Mouse (Mus musculus) retina, embryonic 14.5 days (tissue): ENCODE results near the gene Fank1.
A peak's percentile ranks its signal among the peaks of the same experiment; 100 is the strongest.
"Not testable (repeated sequence)": the region's sequence is repeated elsewhere in the genome, so short reads cannot be mapped to it uniquely, and the experiment has no call there.

ENCODE experiments used
- DNase-seq: peaks from one replicate; pipeline ENCODE4 v3.0.0-alpha.2; 2015; ENCODE audit warnings: low spot score

Gene Fank1

GRCm38 (mm10) chr7:133828514-133828913 lies 51.9 kb downstream of the Fank1 start:
- no peak for DNase-seq

- DNase-seq: no peak
Observed at GRCm38 (mm10) chr7:133829579-133829978, 52.9 kb downstream of the Fank1 start.

- DNase-seq: no peak
Observed at GRCm38 (mm10) chr7:133839546-133839945, 62.9 kb downstream of the Fank1 start.

GRCm38 (mm10) chr7:133842079-133842478 lies 65.4 kb downstream of the Fank1 start:
- DNase-seq: no peak

GRCm38 (mm10) chr7:133847175-133847574 lies 70.5 kb downstream of the Fank1 start:
- DNase-seq: no peak

- no peak for DNase-seq
Observed at GRCm38 (mm10) chr7:133848180-133848579, 71.5 kb downstream of the Fank1 start.

- no peak for DNase-seq
Observed at GRCm38 (mm10) chr7:133850735-133851134, 74.1 kb downstream of the Fank1 start.

GRCm38 (mm10) chr7:133856278-133856677 lies 79.6 kb downstream of the Fank1 start:
- peak; percentile 95 for DNase-seq

GRCm38 (mm10) chr7:133858506-133858905 lies 81.8 kb downstream of the Fank1 start:
- no peak for DNase-seq

- DNase-seq: no peak
Observed at GRCm38 (mm10) chr7:133859548-133859947, 82.9 kb downstream of the Fank1 start.

GRCm38 (mm10) chr7:133862233-133862632 lies 85.6 kb downstream of the Fank1 start:
- DNase-seq: no peak

GRCm38 (mm10) chr7:133862723-133863122 lies 86.1 kb downstream of the Fank1 start:
- no peak for DNase-seq

- DNase-seq: no peak
Observed at GRCm38 (mm10) chr7:133863151-133863550, 86.5 kb downstream of the Fank1 start.

- DNase-seq: no peak
Observed at GRCm38 (mm10) chr7:133863684-133864083, 87.0 kb downstream of the Fank1 start.

GRCm38 (mm10) chr7:133870265-133870664 lies 93.6 kb downstream of the Fank1 start:
- DNase-seq: no peak

GRCm38 (mm10) chr7:133872701-133873100 lies 96.0 kb downstream of the Fank1 start:
- no peak for DNase-seq

- DNase-seq: no peak
Observed at GRCm38 (mm10) chr7:133876139-133876538, 99.5 kb downstream of the Fank1 start.

- no peak for DNase-seq
Observed at GRCm38 (mm10) chr7:133876646-133877342, 100.1 kb downstream of the Fank1 start.

- DNase-seq: no peak
Observed at GRCm38 (mm10) chr7:133879761-133880160, 103.1 kb downstream of the Fank1 start.

GRCm38 (mm10) chr7:133884759-133885431 lies 108.2 kb downstream of the Fank1 start:
- not testable (repeated sequence) for DNase-seq

- no peak for DNase-seq
Observed at GRCm38 (mm10) chr7:133888926-133889920, 112.6 kb downstream of the Fank1 start.

- DNase-seq: no peak
Observed at GRCm38 (mm10) chr7:133889986-133890385, 113.3 kb downstream of the Fank1 start.
